Mouse (Mus musculus): ENCODE results near the gene Supt5. TPM values are rescaled to one million over a fixed set of nuclear protein-coding genes. Genes with fewer than 3 reads are reported as not detected.

Supt5 gene
- polyA plus RNA-seq, 1 experiment from 2014 or later, result 74.5 TPM

- Histone ChIP-seq H3K4me2 (ENCODE audit: low read length) (no peak overlapping the region), H3K36me3 (ENCODE audit: control insufficient read depth, insufficient read depth, low read length) (peaks cover 89% of the 10 kb centered on the region), H3K9me3 (ENCODE audit: control insufficient read depth, low read length) (no peaks in the 10 kb centered on the region), H3K4me1 (replicated peaks; ENCODE audit: control insufficient read depth, insufficient read depth, low read length) (no peaks in the 10 kb centered on the region), H3K27me3 (replicated peaks; ENCODE audit: control insufficient read depth, insufficient read depth, low read length) (no peaks in the 10 kb centered on the region), H3K4me3 (ENCODE audit: low read depth, low read length) (no peak overlapping the region), H3K27ac (ENCODE audit: low read depth) (no peak overlapping the region), H3K9ac (ENCODE audit: low read length) (no peak overlapping the region)
- 97% methylated on average over 2 of the region's 2 CpGs for WGBS
- no peak for DNase-seq (ENCODE audit: low spot score)
- ATAC-seq (replicated peaks; ENCODE audit: low FRiP score, low TSS enrichment, low read depth), result no peak
Measured at GRCm38 (mm10) chr7:28328260-28328659, 10.3 kb downstream of the Supt5 start.

- Histone ChIP-seq H3K36me3 (ENCODE audit: control insufficient read depth, insufficient read depth, low read length) (peaks cover 100% of the 10 kb centered on the region), H3K4me3 (ENCODE audit: low read depth, low read length) (no peak overlapping the region)
Measured at GRCm38 (mm10) chr7:28326457-28326856, 12.1 kb downstream of the Supt5 start.

DNA sequence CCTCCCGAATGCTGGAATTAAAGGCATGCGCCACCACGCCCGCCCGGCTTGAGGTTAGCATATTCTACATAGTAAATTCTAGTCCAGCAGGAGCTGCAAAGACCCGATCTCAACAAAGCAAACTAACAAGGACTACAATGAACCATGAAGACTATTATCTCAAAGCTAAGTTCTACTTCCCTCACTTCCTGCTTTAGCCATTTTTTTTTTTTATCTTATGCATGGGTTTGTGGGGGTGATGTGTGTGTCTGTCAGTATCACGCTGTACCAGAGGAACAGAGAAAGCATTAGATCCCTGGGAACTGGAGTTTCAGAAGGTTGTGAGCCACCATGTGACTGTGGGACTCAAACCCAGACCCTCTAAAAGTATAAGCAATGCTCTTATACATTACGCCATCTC is 13.3 kb downstream of the Supt5 start:
- ATAC-seq (replicated peaks; ENCODE audit: low FRiP score, low TSS enrichment, low read depth), result no peak
- Histone ChIP-seq H3K27me3 (replicated peaks; ENCODE audit: control insufficient read depth, insufficient read depth, low read length) (no peaks in the 10 kb centered on the region), H3K4me2 (ENCODE audit: low read length) (no peak overlapping the region), H3K27ac (ENCODE audit: low read depth) (no peak overlapping the region), H3K9ac (ENCODE audit: low read length) (no peak overlapping the region), H3K4me3 (ENCODE audit: low read depth, low read length) (no peak overlapping the region), H3K9me3 (ENCODE audit: control insufficient read depth, low read length) (no peaks in the 10 kb centered on the region), H3K4me1 (replicated peaks; ENCODE audit: control insufficient read depth, insufficient read depth, low read length) (no peaks in the 10 kb centered on the region), H3K36me3 (ENCODE audit: control insufficient read depth, insufficient read depth, low read length) (peaks cover 100% of the 10 kb centered on the region)
- no peak for DNase-seq (ENCODE audit: low spot score)
- WGBS, result 97% methylated on average over 8 of the region's 8 CpGs

More at GRCm38 (mm10) chr7:28326457-28326856, 12.1 kb downstream of the Supt5 start:
- Histone ChIP-seq H3K9me3 (ENCODE audit: control insufficient read depth, low read length) (no peaks in the 10 kb centered on the region), H3K9ac (ENCODE audit: low read length) (no peak overlapping the region), H3K4me1 (replicated peaks; ENCODE audit: control insufficient read depth, insufficient read depth, low read length) (no peaks in the 10 kb centered on the region), H3K27me3 (replicated peaks; ENCODE audit: control insufficient read depth, insufficient read depth, low read length) (no peaks in the 10 kb centered on the region), H3K27ac (ENCODE audit: low read depth) (no peak overlapping the region), H3K4me2 (ENCODE audit: low read length) (no peak overlapping the region)
- DNase-seq (ENCODE audit: low spot score) (no peak), ATAC-seq (replicated peaks; ENCODE audit: low FRiP score, low TSS enrichment, low read depth) (no peak)
- WGBS, result 83% methylated on average over 4 of the region's 4 CpGs

DNA sequence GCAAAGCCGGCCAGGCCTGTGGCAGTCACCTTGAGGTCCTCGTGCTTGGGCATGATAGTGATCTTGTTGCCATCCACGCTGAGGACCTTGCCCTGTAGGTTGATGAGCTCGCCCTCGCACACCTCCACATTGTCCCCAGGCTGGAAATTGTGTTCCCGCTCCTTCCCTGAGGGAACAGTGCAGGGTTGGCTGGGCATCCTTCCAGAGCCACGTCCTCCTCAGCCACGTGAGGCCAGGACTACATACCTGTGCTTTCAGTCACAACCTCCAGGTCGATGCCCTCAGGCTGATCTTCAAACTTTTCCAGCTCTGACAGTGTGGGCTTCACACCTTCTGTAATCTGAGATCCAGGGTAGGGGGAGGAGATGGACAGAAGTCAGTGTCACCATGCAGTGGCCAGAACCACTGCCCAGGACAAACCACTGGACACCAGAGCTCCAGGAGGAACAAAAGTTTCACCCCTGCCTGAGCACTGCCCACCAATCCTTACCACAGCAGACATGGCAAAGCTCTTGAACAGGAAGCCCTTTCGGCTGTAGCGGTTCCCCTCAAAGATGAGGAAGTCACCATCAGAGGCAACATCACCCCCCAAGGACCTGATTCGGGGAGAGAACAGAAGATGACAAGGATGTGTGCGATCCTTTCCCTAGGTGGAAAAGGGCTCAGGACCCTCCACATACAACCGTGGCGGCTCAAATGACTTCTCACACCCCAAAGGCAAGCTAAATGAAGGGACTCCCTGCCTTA is 16.4 kb downstream of the Supt5 start:
- Histone ChIP-seq H3K4me2 (ENCODE audit: low read length) (no peak overlapping the region), H3K27ac (ENCODE audit: low read depth) (no peak overlapping the region), H3K36me3 (ENCODE audit: control insufficient read depth, insufficient read depth, low read length) (peaks cover 100% of the 10 kb centered on the region), H3K9ac (ENCODE audit: low read length) (no peak overlapping the region), H3K4me1 (replicated peaks; ENCODE audit: control insufficient read depth, insufficient read depth, low read length) (no peaks in the 10 kb centered on the region), H3K4me3 (ENCODE audit: low read depth, low read length) (no peak overlapping the region), H3K27me3 (replicated peaks; ENCODE audit: control insufficient read depth, insufficient read depth, low read length) (no peaks in the 10 kb centered on the region), H3K9me3 (ENCODE audit: control insufficient read depth, low read length) (no peaks in the 10 kb centered on the region)
- WGBS, result 95% methylated on average over 15 of the region's 15 CpGs
- no peak for ATAC-seq (replicated peaks; ENCODE audit: low FRiP score, low TSS enrichment, low read depth)
- no peak for DNase-seq (ENCODE audit: low spot score)

- Histone ChIP-seq H3K4me3 (ENCODE audit: low read depth, low read length) (no peak overlapping the region), H3K27me3 (replicated peaks; ENCODE audit: control insufficient read depth, insufficient read depth, low read length) (no peaks in the 10 kb centered on the region), H3K9ac (ENCODE audit: low read length) (no peak overlapping the region), H3K4me2 (ENCODE audit: low read length) (no peak overlapping the region), H3K36me3 (ENCODE audit: control insufficient read depth, insufficient read depth, low read length) (peaks cover 96% of the 10 kb centered on the region), H3K27ac (ENCODE audit: low read depth) (no peak overlapping the region), H3K4me1 (replicated peaks; ENCODE audit: control insufficient read depth, insufficient read depth, low read length) (no peaks in the 10 kb centered on the region), H3K9me3 (ENCODE audit: control insufficient read depth, low read length) (no peaks in the 10 kb centered on the region)
- 93% methylated on average over 17 of the region's 17 CpGs for WGBS
- no peak for DNase-seq (ENCODE audit: low spot score)
- ATAC-seq (replicated peaks; ENCODE audit: low FRiP score, low TSS enrichment, low read depth), result no peak
Measured at GRCm38 (mm10) chr7:28318714-28319113, 19.8 kb downstream of the Supt5 start.

DNA sequence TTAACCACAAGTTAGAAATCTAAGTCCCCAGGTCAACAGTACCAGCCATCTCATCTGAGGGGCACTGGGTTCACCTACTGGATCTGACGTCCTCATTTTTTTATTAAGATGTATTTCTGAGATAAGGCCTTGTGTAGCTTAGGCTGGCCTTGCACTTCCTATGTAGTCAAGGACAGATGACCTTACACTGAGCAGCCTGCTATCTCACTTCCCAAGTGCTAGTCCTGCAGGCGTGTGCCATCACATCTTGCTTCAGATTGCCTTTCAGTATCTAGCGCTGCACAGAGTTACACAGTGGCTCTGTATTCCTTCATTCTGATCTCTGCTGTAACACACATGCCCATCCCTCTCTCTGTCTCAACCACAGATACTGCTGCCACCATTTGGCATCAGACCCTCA is 20.5 kb downstream of the Supt5 start:
- no peaks in the 10 kb centered on the region for H3K9me3 ChIP-seq (ENCODE audit: control insufficient read depth, low read length)
- no peak for ATAC-seq (replicated peaks; ENCODE audit: low FRiP score, low TSS enrichment, low read depth)
- H3K4me2 ChIP-seq (ENCODE audit: low read length), result no peak overlapping the region
- no peaks in the 10 kb centered on the region for H3K4me1 ChIP-seq (replicated peaks; ENCODE audit: control insufficient read depth, insufficient read depth, low read length)
- H3K27ac ChIP-seq (ENCODE audit: low read depth), result no peak overlapping the region
- H3K36me3 ChIP-seq (ENCODE audit: control insufficient read depth, insufficient read depth, low read length), result peaks cover 90% of the 10 kb centered on the region
- H3K9ac ChIP-seq (ENCODE audit: low read length), result no peak overlapping the region
- 87% methylated on average over 3 of the region's 3 CpGs for WGBS
- no peaks in the 10 kb centered on the region for H3K27me3 ChIP-seq (replicated peaks; ENCODE audit: control insufficient read depth, insufficient read depth, low read length)
- DNase-seq (ENCODE audit: low spot score), result no peak
- no peak overlapping the region for H3K4me3 ChIP-seq (ENCODE audit: low read depth, low read length)

- Histone ChIP-seq H3K36me3 (ENCODE audit: control insufficient read depth, insufficient read depth, low read length) (peaks cover 65% of the 10 kb centered on the region), H3K27me3 (replicated peaks; ENCODE audit: control insufficient read depth, insufficient read depth, low read length) (no peaks in the 10 kb centered on the region), H3K4me2 (ENCODE audit: low read length) (peak within 1 kb of the TSS; percentile 77), H3K9ac (ENCODE audit: low read length) (peak within 1 kb of the TSS; percentile 91), H3K4me1 (replicated peaks; ENCODE audit: control insufficient read depth, insufficient read depth, low read length) (peaks cover 8% of the 10 kb centered on the region), H3K9me3 (ENCODE audit: control insufficient read depth, low read length) (no peaks in the 10 kb centered on the region), H3K27ac (ENCODE audit: low read depth) (peak within 1 kb of the TSS; percentile 67), H3K4me3 (ENCODE audit: low read depth, low read length) (peak within 1 kb of the TSS; percentile 99)
- peak; percentile 97 for DNase-seq (ENCODE audit: low spot score)
- WGBS, result 1% methylated on average over 45 of the region's 45 CpGs
- ATAC-seq (replicated peaks; ENCODE audit: low FRiP score, low TSS enrichment, low read depth), result peak; percentile 97
Measured at GRCm38 (mm10) chr7:28311926-28312543, 26.5 kb downstream of the Supt5 start, which contains the start of gene Timm50. Gene Timm50, minus strand, starts transcription at chr7:28312072.

DNA sequence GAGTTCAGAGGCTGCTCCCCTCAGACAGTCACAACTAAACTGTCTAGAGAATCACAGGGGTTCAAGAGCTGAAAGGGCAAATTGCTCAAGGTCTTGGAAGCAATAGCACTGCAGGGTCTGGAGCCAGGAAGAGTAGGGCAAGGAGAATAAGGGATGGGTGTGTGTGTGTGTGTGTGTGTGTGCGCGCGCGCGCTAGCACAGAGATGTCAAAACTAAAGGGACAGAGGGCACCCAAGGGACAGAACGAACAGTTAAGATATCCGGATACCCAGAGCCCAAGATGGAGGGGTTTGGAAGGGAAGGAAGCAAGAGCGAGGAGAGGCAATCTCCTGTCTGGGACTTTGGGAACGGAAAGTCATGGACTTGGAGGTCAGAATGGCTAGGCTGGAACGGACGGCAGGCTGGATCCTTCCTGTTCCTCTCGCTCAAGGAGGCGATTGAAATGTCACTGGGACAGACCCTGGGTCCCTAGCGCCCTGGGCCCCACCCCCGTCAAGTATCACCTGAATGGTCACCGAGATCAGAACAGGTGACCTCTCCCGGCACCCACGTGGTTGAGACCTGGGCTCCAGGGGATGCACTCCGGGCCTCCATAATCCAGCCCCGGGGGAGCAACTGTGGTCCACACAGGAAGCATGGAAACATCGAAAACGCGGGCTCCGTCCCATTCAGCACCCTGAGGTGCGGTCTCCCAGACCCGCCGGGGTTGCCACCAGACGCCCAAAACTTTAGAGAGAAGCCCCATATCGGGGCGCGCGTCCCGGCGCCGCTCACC is 27.2 kb downstream of the Supt5 start:
- H3K27me3 ChIP-seq (replicated peaks; ENCODE audit: control insufficient read depth, insufficient read depth, low read length), result no peaks in the 10 kb centered on the region
- ATAC-seq (replicated peaks; ENCODE audit: low FRiP score, low TSS enrichment, low read depth) (peak; percentile 66), DNase-seq (ENCODE audit: low spot score) (peak; percentile 62)
- H3K9me3 ChIP-seq (ENCODE audit: control insufficient read depth, low read length), result no peaks in the 10 kb centered on the region
- H3K4me2 ChIP-seq (ENCODE audit: low read length), result peak overlapping the region; percentile 77
- H3K9ac ChIP-seq (ENCODE audit: low read length), result peak overlapping the region; percentile 91
- peak overlapping the region; percentile 67 for H3K27ac ChIP-seq (ENCODE audit: low read depth)
- H3K4me1 ChIP-seq (replicated peaks; ENCODE audit: control insufficient read depth, insufficient read depth, low read length), result peaks cover 8% of the 10 kb centered on the region
- peak overlapping the region; percentile 99 for H3K4me3 ChIP-seq (ENCODE audit: low read depth, low read length)
- H3K36me3 ChIP-seq (ENCODE audit: control insufficient read depth, insufficient read depth, low read length), result peaks cover 65% of the 10 kb centered on the region
- 4% methylated on average over 33 of the region's 35 CpGs for WGBS
